In genomic region chr7:136780708-136781107, GRCm38 (mm10) we compare ENCODE assay signal across 27 mouse cellular contexts.
"Had no signal": no experiment of that assay in that cellular context is flagged by ENCODE, and none has a peak within 500 bp of the region (broad histone marks: within the 10 kb centered on the region; RNA-seq: fewer than 3 reads in every experiment).

No protein-coding gene starts in this region.

- DNase-seq: gastrocnemius, adult 2 months; gastrocnemius, postnatal 14 days; gastrocnemius, postnatal 36 days; heart, adult 18-20 months; heart, postnatal 10 days; kidney, adult 11 months; kidney, adult 2 months; kidney, adult 9 months; kidney, postnatal 14 days; kidney, postnatal 36 days; layer of hippocampus, adult 9-11 months; layer of hippocampus, postnatal 36 days; left cerebral cortex, postnatal 4 days; liver; liver, embryonic 13.5 days; liver, postnatal 0 days had no signal

- H3K27ac ChIP-seq: gastrocnemius, adult 2 months; heart, embryonic 10.5 days; hindbrain, embryonic 13.5 days; hindbrain, embryonic 15.5 days; hindbrain, postnatal 0 days; kidney, embryonic 15.5 days; kidney, postnatal 0 days; liver, embryonic 13.5 days; liver, embryonic 15.5 days had no signal

- H3K4me3 ChIP-seq: gastrocnemius, adult 2 months; heart, embryonic 10.5 days; heart, embryonic 12.5 days; hindbrain, embryonic 13.5 days; hindbrain, embryonic 15.5 days; kidney, embryonic 15.5 days; limb, embryonic 12.5 days; liver, embryonic 13.5 days; liver, embryonic 15.5 days had no signal

- H3K9me3 ChIP-seq: heart, embryonic 10.5 days; heart, embryonic 12.5 days; hindbrain, embryonic 13.5 days; hindbrain, embryonic 15.5 days; kidney, embryonic 15.5 days; limb, embryonic 12.5 days; liver, embryonic 13.5 days; liver, embryonic 15.5 days had no signal

- H3K27me3 ChIP-seq: heart, embryonic 12.5 days; hindbrain, embryonic 13.5 days; hindbrain, embryonic 15.5 days; liver, embryonic 13.5 days; liver, embryonic 15.5 days had no signal

- H3K9ac ChIP-seq: heart, embryonic 12.5 days; hindbrain, embryonic 13.5 days; hindbrain, embryonic 15.5 days; kidney, embryonic 15.5 days; limb, embryonic 12.5 days; liver, embryonic 13.5 days; liver, embryonic 15.5 days; liver, postnatal 0 days had no signal

- H3K4me1 ChIP-seq: heart, embryonic 10.5 days; heart, embryonic 12.5 days; hindbrain, embryonic 13.5 days; hindbrain, embryonic 15.5 days; liver, embryonic 13.5 days; liver, embryonic 15.5 days had no signal

- ATAC-seq: hindbrain, postnatal 0 days; intestine, embryonic 16.5 days; liver, postnatal 0 days had no signal

- H3K36me3 ChIP-seq: heart, embryonic 10.5 days; heart, embryonic 12.5 days; hindbrain, embryonic 13.5 days; hindbrain, embryonic 15.5 days; kidney, embryonic 15.5 days; limb, embryonic 12.5 days; liver, embryonic 13.5 days; liver, embryonic 15.5 days had no signal

- H3K4me2 ChIP-seq: heart, embryonic 12.5 days; hindbrain, embryonic 13.5 days; hindbrain, embryonic 15.5 days; kidney, embryonic 15.5 days; limb, embryonic 12.5 days; liver, embryonic 11.5 days; liver, embryonic 13.5 days; liver, embryonic 15.5 days had no signal
